Mouse (Mus musculus): Measurements from ENCODE around the gene Gm47283.
"Not testable (repeated sequence)": the region's sequence is repeated elsewhere in the genome, so short reads cannot be mapped to it uniquely, and the experiment has no call there.

- not testable (repeated sequence) for TF ChIP-seq CTCF (IDR thresholded peaks at IDR 0.05; ENCODE audit: control insufficient read depth, insufficient read depth, insufficient replicate concordance, low read depth, low read length); POLR2A (IDR thresholded peaks at IDR 0.05; ENCODE audit: control insufficient read depth, low read depth, low read length)
These were observed at the start of gene Gm47283 for GRCm38 (mm10) chrY:90784438-90784837.
